Comparison of ENCODE assay signal across 16 mouse cellular contexts in the genomic region with DNA sequence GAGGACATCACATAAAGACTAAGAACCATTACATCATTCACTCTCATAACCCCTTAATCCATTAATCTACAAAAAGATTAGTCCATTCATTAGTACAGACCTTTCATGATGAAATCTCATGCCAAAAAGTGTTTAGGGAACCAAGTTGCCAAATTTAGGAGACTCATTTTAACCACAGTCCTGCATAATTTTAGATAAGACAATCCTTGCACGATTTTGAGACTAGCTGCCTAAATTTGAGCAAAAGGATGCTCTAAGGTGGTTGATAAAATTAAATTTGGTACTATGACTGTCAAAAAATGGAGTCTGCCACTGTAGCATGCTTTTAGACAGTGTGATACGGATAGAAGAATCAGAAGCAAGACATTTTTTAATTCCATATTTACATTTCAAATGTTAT.
"Had no signal": no experiment of that assay in that cellular context is flagged by ENCODE, and none has a peak within 500 bp of the region (broad histone marks: within the 10 kb centered on the region; RNA-seq: fewer than 3 reads in every experiment).

No protein-coding gene starts in this region.

- H3K36me3 ChIP-seq: neural tube, embryonic 13.5 days; neural tube, embryonic 15.5 days; stomach, embryonic 15.5 days had no signal

- H3K4me2 ChIP-seq: neural tube, embryonic 13.5 days; neural tube, embryonic 15.5 days; stomach, embryonic 15.5 days had no signal

- H3K4me3 ChIP-seq: neural tube, embryonic 13.5 days; neural tube, embryonic 15.5 days; stomach, embryonic 15.5 days had no signal

- H3K27me3 ChIP-seq: neural tube, embryonic 13.5 days; neural tube, embryonic 15.5 days; stomach, embryonic 15.5 days had no signal

- H3K27ac ChIP-seq: neural tube, embryonic 13.5 days; neural tube, embryonic 15.5 days; stomach, embryonic 15.5 days; stomach, postnatal 0 days had no signal

- H3K4me1 ChIP-seq: neural tube, embryonic 13.5 days; neural tube, embryonic 15.5 days; stomach, embryonic 15.5 days had no signal

- H3K9me3 ChIP-seq: neural tube, embryonic 13.5 days; neural tube, embryonic 15.5 days; stomach, embryonic 15.5 days had no signal

- DNase-seq: retina, postnatal 1 day; right cerebral cortex, adult 18-20 months; right cerebral cortex, postnatal 14 days; right cerebral cortex, postnatal 25 days; right cerebral cortex, postnatal 4 days; spleen, adult 18-20 months; thymus, adult 18-20 months; thymus, adult 2 months; thymus, postnatal 14 days; thymus, postnatal 25 days; thymus, postnatal 36 days; thymus, postnatal 4 days had no signal

- H3K9ac ChIP-seq: neural tube, embryonic 13.5 days; neural tube, embryonic 15.5 days; stomach, embryonic 15.5 days had no signal
